Mouse (Mus musculus) erythroblast, adult 5-6 weeks (primary cell): Measurements from ENCODE around the gene Zmym3. TPM values are rescaled to one million over a fixed set of nuclear protein-coding genes. Genes with fewer than 3 reads are reported as not detected.
"Not testable (repeated sequence)": the region's sequence is repeated elsewhere in the genome, so short reads cannot be mapped to it uniquely, and the experiment has no call there.

Source experiments
- ATAC-seq: replicated peaks from 2 replicates; pipeline ENCODE4 v1.8.0; 2016; ENCODE audit warnings: moderate number of reproducible peaks, mild to moderate bottlenecking, moderate TSS enrichment, inconsistent platforms; ENCODE audit not compliant: poor library complexity, low FRiP score, severe bottlenecking
- total RNA-seq, 2 experiments: library from RNA; stranded (forward) in 1 of 2; stranded (reverse) in 1 of 2; fragments of 150-400 nt in 1 of 2; fragments of 200-764, 138-1000 nt in 1 of 2; gene quantifications; 2 replicates each; pipeline versions ENCODE4 v1.2.3 to v1.2.4; 2015 to 2017; ENCODE audit warnings: low replicate concordance in 2 of 2

Zmym3 gene
- total RNA-seq, 2 experiments from 2014 or later = 22.7 to 35.4 TPM

DNA sequence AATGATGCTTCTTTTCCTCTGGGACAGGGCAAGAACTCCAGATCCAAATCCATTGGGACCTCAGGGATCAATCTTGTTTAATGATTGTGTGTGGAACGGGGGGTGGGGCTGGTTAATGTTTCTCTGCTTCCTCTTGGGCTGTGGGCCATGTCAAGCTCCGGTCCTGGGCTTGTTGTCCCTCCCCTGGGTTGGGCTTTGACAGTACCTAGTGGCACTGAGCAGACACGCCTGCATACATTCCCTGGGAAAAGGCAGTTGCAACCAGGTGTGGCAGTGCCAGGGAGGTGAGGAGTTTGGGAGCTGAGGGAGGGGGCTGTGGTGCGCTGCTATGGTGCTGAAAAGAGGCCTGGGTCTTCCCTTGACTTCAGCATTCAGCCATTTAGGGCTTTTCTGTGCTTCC lies 43.6 kb downstream of the Zmym3 start:
- ATAC-seq = no peak

- ATAC-seq = no peak
Observed at GRCm38 (mm10) chrX:101376190-101376968, 44.3 kb downstream of the Zmym3 start, which contains the start of gene Gjb1. TSS of gene Gjb1 (plus strand) at chrX:101376378.

GRCm38 (mm10) chrX:101372946-101373345 lies 47.7 kb downstream of the Zmym3 start:
- ATAC-seq = no peak

GRCm38 (mm10) chrX:101370573-101370972 lies 50.1 kb downstream of the Zmym3 start:
- ATAC-seq = no peak

GRCm38 (mm10) chrX:101369001-101369400 lies 51.6 kb downstream of the Zmym3 start:
- no peak for ATAC-seq

- not testable (repeated sequence) for ATAC-seq
Observed at GRCm38 (mm10) chrX:101358902-101359301, 61.7 kb downstream of the Zmym3 start.

Other genes with a start within 250 kb of the Zmym3 start
- 13.8 and 18.1 TPM in 2 replicates for gene Snx12, start 198.3 kb downstream of the Zmym3 start, total RNA-seq (2015; ENCODE audit: low replicate concordance)
- gene Snx12, start 198.3 kb downstream of the Zmym3 start, total RNA-seq (2017; ENCODE audit: low replicate concordance) = 11.3 and 14.0 TPM in 2 replicates
- 16.7 and 20.4 TPM in 2 replicates for gene Foxo4, start 166.3 kb downstream of the Zmym3 start, total RNA-seq (2015; ENCODE audit: low replicate concordance)
- gene Foxo4, start 166.3 kb downstream of the Zmym3 start, total RNA-seq (2017; ENCODE audit: low replicate concordance) = 51.1 and 81.5 TPM in 2 replicates
- gene Gm614, start 156.9 kb downstream of the Zmym3 start, total RNA-seq (2015; ENCODE audit: low replicate concordance) = not detected in 2 replicates
- not detected in 2 replicates for gene Gm614, start 156.9 kb downstream of the Zmym3 start, total RNA-seq (2017; ENCODE audit: low replicate concordance)
- gene Il2rg, start 152.6 kb downstream of the Zmym3 start, total RNA-seq (2015; ENCODE audit: low replicate concordance) = 11.5 and 17.3 TPM in 2 replicates
- gene Il2rg, start 152.6 kb downstream of the Zmym3 start, total RNA-seq (2017; ENCODE audit: low replicate concordance) = 15.1 and 37.6 TPM in 2 replicates
- not detected in 2 replicates for gene Gm20489, start 151.8 kb downstream of the Zmym3 start, total RNA-seq (2015; ENCODE audit: low replicate concordance)
- gene Gm20489, start 151.8 kb downstream of the Zmym3 start, total RNA-seq (2017; ENCODE audit: low replicate concordance) = not detected in 2 replicates
- gene Med12, start 146.8 kb downstream of the Zmym3 start, total RNA-seq (2015; ENCODE audit: low replicate concordance) = 250 and 275 TPM in 2 replicates
- 140 and 157 TPM in 2 replicates for gene Med12, start 146.8 kb downstream of the Zmym3 start, total RNA-seq (2017; ENCODE audit: low replicate concordance)
- 0.84 and 0.96 TPM in 2 replicates for gene Nlgn3, start 121.7 kb downstream of the Zmym3 start, total RNA-seq (2015; ENCODE audit: low replicate concordance)
- gene Nlgn3, start 121.7 kb downstream of the Zmym3 start, total RNA-seq (2017; ENCODE audit: low replicate concordance) = 0.77 and 2.6 TPM in 2 replicates
- gene Gjb1, start 44.5 kb downstream of the Zmym3 start, total RNA-seq (2015; ENCODE audit: low replicate concordance) = not detected in 2 replicates
- gene Gjb1, start 44.5 kb downstream of the Zmym3 start, total RNA-seq (2017; ENCODE audit: low replicate concordance) = not detected in 2 replicates
- 66.0 and 86.1 TPM in 2 replicates for gene Nono, start 8.5 kb upstream of the Zmym3 start, total RNA-seq (2015; ENCODE audit: low replicate concordance)
- 111 and 145 TPM in 2 replicates for gene Nono, start 8.5 kb upstream of the Zmym3 start, total RNA-seq (2017; ENCODE audit: low replicate concordance)
- gene Itgb1bp2, start 28.2 kb upstream of the Zmym3 start, total RNA-seq (2015; ENCODE audit: low replicate concordance) = 2.3 TPM in 1 of 2 replicates, not detected in the other
- 1.5 and 3.2 TPM in 2 replicates for gene Itgb1bp2, start 28.2 kb upstream of the Zmym3 start, total RNA-seq (2017; ENCODE audit: low replicate concordance)
- 15.0 and 33.0 TPM in 2 replicates for gene Taf1, start 111.9 kb upstream of the Zmym3 start, total RNA-seq (2015; ENCODE audit: low replicate concordance)
- gene Taf1, start 111.9 kb upstream of the Zmym3 start, total RNA-seq (2017; ENCODE audit: low replicate concordance) = 23.4 and 44.9 TPM in 2 replicates
- gene Ogt, start 219.2 kb upstream of the Zmym3 start, total RNA-seq (2015; ENCODE audit: low replicate concordance) = 594 and 651 TPM in 2 replicates
- gene Ogt, start 219.2 kb upstream of the Zmym3 start, total RNA-seq (2017; ENCODE audit: low replicate concordance) = 467 and 535 TPM in 2 replicates